Mouse (Mus musculus) C2C12 (cell line): Measurements from ENCODE around the gene Als2cl.

ENCODE experiments used
- CEBPB ChIP-seq: IDR thresholded peaks from one replicate; pipeline ENCODE4 v1.6.1; 2011; ENCODE audit warnings: low read depth, mild to moderate bottlenecking, control low read depth, moderate library complexity
- CTCF ChIP-seq: IDR thresholded peaks from one replicate; pipeline ENCODE4 v1.5.1; 2011; ENCODE audit not compliant: control insufficient read depth, insufficient read depth, insufficient read length

DNA sequence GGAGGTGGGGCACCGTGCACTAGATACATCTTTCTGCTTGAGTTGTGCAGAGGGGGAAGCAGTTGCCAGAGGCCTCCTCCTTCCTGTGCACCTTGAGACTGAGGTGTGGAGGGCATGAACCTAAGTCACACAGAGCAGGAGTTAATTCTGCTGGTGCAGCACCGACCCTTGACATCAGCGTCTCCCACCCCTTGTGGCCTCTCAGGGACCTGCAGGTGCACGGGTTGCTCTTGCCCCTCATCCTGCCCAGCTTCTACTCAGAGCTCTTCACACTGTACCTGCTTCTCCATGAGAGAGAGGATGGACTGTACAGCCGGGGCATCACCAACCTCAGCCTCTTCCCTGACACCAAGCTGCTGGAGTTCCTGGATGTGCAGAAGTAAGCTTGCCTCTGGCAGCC, 15.8 kb downstream of the Als2cl start:
- TF ChIP-seq CTCF (no peak), CEBPB (no peak)
